Mouse (Mus musculus): Measurements from ENCODE around the gene Hoxa4. TPM values are rescaled to one million over a fixed set of nuclear protein-coding genes. Genes with fewer than 3 reads are reported as not detected.

The Hoxa4 gene
- polyA plus RNA-seq, 1 experiment from 2014 or later, result 3.6 TPM

DNA sequence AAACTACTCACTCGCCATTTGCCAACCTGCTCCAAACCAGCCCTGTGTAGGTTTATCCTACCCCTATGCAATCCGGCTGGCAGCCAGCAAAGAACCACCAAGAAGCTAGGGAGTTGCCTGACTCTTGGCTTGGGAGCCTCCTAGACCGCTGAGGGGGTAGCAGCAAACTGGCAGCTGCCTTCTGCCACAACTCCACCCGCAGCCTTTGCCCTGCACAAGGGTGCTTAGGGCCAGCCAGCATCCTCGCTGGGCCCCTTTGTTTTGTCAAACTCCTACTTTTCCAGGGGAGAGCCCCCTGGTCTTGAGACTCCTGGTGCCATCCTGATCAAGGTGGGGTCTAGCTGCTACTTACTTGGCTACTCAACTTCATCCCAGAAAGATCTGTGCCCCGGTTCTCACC lies 6.9 kb downstream of the Hoxa4 start:
- H3K9ac ChIP-seq (ENCODE audit: low read depth, low read length), result no peak overlapping the region
- 0 out of 2 replicates have a peak, but pooled peaks cover 8% of the 10 kb centered on the region for H3K4me1 ChIP-seq (replicated peaks; ENCODE audit: control insufficient read depth, insufficient read depth, low read length)
- H3K4me2 ChIP-seq (replicated peaks; ENCODE audit: low read depth), result peak overlapping the region; percentile 51
- no peak for TF ChIP-seq CTCF (IDR thresholded peaks at IDR 0.05; ENCODE audit: low read depth)
- 0 out of 2 replicates have a peak, but pooled peaks cover 4% of the 10 kb centered on the region for H3K27me3 ChIP-seq (replicated peaks; ENCODE audit: control insufficient read depth, insufficient read depth, low read length)
- ATAC-seq, result no peak
- H3K27ac ChIP-seq (ENCODE audit: low read depth, low read length), result no peak overlapping the region
- no peak overlapping the region for H3K4me3 ChIP-seq (ENCODE audit: low read depth, low read length)
- no peaks in the 10 kb centered on the region for H3K36me3 ChIP-seq (ENCODE audit: control insufficient read depth, insufficient read depth)
- WGBS, result 39% methylated on average over 6 of the region's 6 CpGs
- no peaks in the 10 kb centered on the region for H3K9me3 ChIP-seq (ENCODE audit: control insufficient read depth)

DNA sequence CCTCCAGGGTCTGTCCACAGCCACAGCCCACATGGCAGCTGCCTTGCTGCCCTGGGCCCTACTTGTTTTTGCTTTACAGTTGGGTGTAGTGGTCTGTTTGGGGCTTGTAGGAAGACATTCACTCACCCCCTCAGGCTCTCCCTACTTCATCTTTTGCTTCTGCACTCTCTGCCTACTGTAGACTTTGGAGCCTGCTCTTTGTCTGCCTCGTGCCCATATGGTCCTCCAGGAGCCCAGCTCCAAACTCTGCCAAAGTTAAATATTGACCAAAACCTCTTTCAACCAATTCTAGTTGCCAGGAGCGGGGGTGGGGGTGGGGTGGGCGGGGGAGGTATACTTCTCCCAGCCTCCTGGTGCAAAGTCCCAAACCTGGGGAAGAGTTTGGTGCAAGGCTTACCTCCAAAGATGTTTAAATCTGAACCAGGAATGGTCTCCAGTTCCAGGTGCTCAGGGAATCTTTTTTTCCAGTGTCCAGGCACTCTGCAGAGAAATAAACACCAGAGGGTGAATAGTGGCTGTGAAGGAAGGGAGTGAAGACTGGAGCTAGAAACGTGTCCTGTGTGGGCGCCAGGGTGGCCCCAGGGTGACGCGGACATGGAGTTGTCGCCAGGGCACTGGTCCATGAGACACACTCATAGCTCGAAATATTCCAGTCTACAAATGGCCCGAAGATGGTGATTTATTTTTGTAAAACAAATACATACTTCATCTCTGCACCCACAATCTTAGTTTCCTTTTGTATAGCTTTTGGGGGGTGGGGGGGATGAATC lies 8.1 kb downstream of the Hoxa4 start:
- WGBS, result 19% methylated on average over 10 of the region's 10 CpGs
- Histone ChIP-seq H3K9me3 (ENCODE audit: control insufficient read depth) (no peaks in the 10 kb centered on the region), H3K4me2 (replicated peaks; ENCODE audit: low read depth) (peak overlapping the region; percentile 51), H3K4me3 (ENCODE audit: low read depth, low read length) (0 out of 2 replicates have a peak overlapping the region, but pooled peaks have one; percentile 13), H3K27me3 (replicated peaks; ENCODE audit: control insufficient read depth, insufficient read depth, low read length) (0 out of 2 replicates have a peak, but pooled peaks cover 9% of the 10 kb centered on the region), H3K27ac (ENCODE audit: low read depth, low read length) (peak overlapping the region; percentile 24; the same call in 1 of the 2 replicates), H3K36me3 (ENCODE audit: control insufficient read depth, insufficient read depth) (no peaks in the 10 kb centered on the region), H3K9ac (ENCODE audit: low read depth, low read length) (no peak overlapping the region), H3K4me1 (replicated peaks; ENCODE audit: control insufficient read depth, insufficient read depth, low read length) (0 out of 2 replicates have a peak, but pooled peaks cover 3% of the 10 kb centered on the region)
- ATAC-seq, result peak; percentile 51
- TF ChIP-seq CTCF (IDR thresholded peaks at IDR 0.05; ENCODE audit: low read depth), result no peak

DNA sequence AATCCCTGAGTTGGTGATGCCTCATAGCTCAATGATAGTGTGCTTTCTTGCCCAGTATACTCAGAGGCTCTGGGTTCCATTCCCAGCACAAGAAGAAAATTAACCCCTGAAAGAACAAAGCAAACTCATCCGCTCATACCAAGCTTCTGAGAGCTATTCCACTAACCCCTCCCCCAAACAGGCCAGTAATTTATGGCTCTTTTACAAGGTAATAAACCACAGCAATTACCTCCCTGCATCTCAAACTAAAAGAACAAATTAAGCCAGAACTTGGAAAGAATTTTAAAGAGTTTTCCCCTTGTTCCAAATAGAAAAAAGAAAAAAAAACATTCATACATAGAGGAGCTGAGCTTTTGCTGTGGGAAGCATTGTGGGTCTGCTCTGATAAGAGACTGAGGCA lies 8.8 kb downstream of the Hoxa4 start:
- 15% methylated on average over 1 of the region's 1 CpGs for WGBS
- no peaks in the 10 kb centered on the region for H3K9me3 ChIP-seq (ENCODE audit: control insufficient read depth)
- TF ChIP-seq CTCF (IDR thresholded peaks at IDR 0.05; ENCODE audit: low read depth), result no peak
- H3K9ac ChIP-seq (ENCODE audit: low read depth, low read length), result no peak overlapping the region
- ATAC-seq, result no peak
- H3K27me3 ChIP-seq (replicated peaks; ENCODE audit: control insufficient read depth, insufficient read depth, low read length), result peaks cover 11% of the 10 kb centered on the region; the same call in 1 of the 2 replicates
- H3K4me1 ChIP-seq (replicated peaks; ENCODE audit: control insufficient read depth, insufficient read depth, low read length), result 0 out of 2 replicates have a peak, but pooled peaks cover 3% of the 10 kb centered on the region
- H3K4me3 ChIP-seq (ENCODE audit: low read depth, low read length), result 0 out of 2 replicates have a peak overlapping the region, but pooled peaks have one; percentile 13
- no peak overlapping the region for H3K27ac ChIP-seq (ENCODE audit: low read depth, low read length)
- H3K4me2 ChIP-seq (replicated peaks; ENCODE audit: low read depth), result 0 out of 2 replicates have a peak overlapping the region, but pooled peaks have one; percentile 51
- no peaks in the 10 kb centered on the region for H3K36me3 ChIP-seq (ENCODE audit: control insufficient read depth, insufficient read depth)

DNA sequence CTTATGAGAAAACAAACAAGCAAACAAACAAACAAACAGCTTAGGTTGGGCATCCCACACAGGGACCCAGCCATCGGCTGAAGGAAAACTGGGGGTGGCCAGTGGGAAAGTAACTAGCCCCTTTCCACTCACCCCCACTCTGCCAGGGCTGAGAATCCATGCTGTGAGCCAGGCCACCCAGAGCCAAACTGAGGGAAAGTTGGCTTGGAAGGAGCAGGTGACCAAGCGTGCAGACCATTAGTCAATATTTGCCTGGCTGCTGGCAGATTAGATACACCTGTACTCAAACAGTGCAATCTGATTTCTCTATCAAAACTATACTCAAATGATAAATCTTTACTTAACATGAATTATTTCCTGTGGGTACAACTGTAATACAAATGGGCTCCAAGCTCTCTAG lies 9.5 kb downstream of the Hoxa4 start:
- no peak overlapping the region for H3K4me2 ChIP-seq (replicated peaks; ENCODE audit: low read depth)
- no peak overlapping the region for H3K27ac ChIP-seq (ENCODE audit: low read depth, low read length)
- no peak overlapping the region for H3K4me3 ChIP-seq (ENCODE audit: low read depth, low read length)
- no peak for ATAC-seq
- 36% methylated on average over 2 of the region's 2 CpGs for WGBS
- no peaks in the 10 kb centered on the region for H3K9me3 ChIP-seq (ENCODE audit: control insufficient read depth)
- H3K4me1 ChIP-seq (replicated peaks; ENCODE audit: control insufficient read depth, insufficient read depth, low read length), result 0 out of 2 replicates have a peak, but pooled peaks cover 3% of the 10 kb centered on the region
- no peak overlapping the region for H3K9ac ChIP-seq (ENCODE audit: low read depth, low read length)
- H3K27me3 ChIP-seq (replicated peaks; ENCODE audit: control insufficient read depth, insufficient read depth, low read length), result peaks cover 16% of the 10 kb centered on the region; the same call in 1 of the 2 replicates
- no peaks in the 10 kb centered on the region for H3K36me3 ChIP-seq (ENCODE audit: control insufficient read depth, insufficient read depth)
- TF ChIP-seq CTCF (IDR thresholded peaks at IDR 0.05; ENCODE audit: low read depth), result no peak

DNA sequence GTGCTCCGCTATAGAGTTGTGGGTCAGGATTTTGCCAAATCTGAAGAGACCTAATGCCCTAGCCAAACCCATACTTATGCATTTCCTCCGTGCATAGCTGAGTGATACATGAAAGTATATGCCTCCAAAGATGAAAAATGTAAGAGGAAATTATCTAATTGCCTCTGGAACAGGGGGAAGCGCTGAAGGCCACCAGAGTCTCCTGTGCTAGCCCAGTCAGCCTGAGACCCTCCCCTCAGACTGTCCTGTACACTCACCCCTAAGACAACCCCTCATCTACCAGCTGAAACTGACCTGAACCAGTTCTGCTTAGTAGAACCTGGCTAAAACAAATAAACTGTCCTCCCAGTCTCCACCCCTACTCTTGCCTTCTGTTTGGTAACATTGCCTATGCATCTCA lies 10.8 kb downstream of the Hoxa4 start:
- Histone ChIP-seq H3K9me3 (ENCODE audit: control insufficient read depth) (no peaks in the 10 kb centered on the region), H3K27ac (ENCODE audit: low read depth, low read length) (0 out of 2 replicates have a peak overlapping the region, but pooled peaks have one; percentile 58), H3K4me3 (ENCODE audit: low read depth, low read length) (peak overlapping the region; percentile 61; the same call in 1 of the 2 replicates), H3K9ac (ENCODE audit: low read depth, low read length) (no peak overlapping the region), H3K36me3 (ENCODE audit: control insufficient read depth, insufficient read depth) (no peaks in the 10 kb centered on the region), H3K27me3 (replicated peaks; ENCODE audit: control insufficient read depth, insufficient read depth, low read length) (peaks cover 12% of the 10 kb centered on the region; the same call in 1 of the 2 replicates), H3K4me1 (replicated peaks; ENCODE audit: control insufficient read depth, insufficient read depth, low read length) (0 out of 2 replicates have a peak, but pooled peaks cover 3% of the 10 kb centered on the region), H3K4me2 (replicated peaks; ENCODE audit: low read depth) (peak overlapping the region; percentile 76)
- TF ChIP-seq CTCF (IDR thresholded peaks at IDR 0.05; ENCODE audit: low read depth), result no peak
- no peak for ATAC-seq
- WGBS, result 58% methylated on average over 3 of the region's 3 CpGs

DNA sequence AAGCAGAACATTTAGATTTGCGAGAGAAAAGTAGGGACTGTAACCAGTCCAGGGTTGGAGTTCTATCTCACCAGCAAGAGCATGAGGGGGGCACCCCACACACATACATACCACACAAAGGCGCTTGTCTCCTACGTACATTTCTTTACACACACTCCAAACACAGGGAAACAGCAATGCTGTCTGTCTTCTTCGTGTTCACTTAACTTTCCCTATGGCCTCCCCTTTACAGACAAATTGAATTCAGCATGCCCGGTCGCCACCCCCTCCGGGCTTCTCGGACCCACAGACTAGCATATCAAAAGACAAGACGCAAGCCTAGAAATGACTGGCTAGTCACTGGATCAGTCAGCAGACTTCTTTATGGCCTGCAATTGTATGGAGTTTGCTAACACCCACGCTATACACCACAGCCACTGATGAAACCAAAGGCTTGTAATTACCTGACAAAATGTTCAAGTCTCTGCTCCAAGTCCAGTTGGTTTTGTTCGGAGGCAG lies 11.3 kb downstream of the Hoxa4 start:
- ATAC-seq, result no peak
- Histone ChIP-seq H3K27ac (ENCODE audit: low read depth, low read length) (peak overlapping the region; percentile 58; the same call in 1 of the 2 replicates), H3K36me3 (ENCODE audit: control insufficient read depth, insufficient read depth) (no peaks in the 10 kb centered on the region), H3K4me1 (replicated peaks; ENCODE audit: control insufficient read depth, insufficient read depth, low read length) (0 out of 2 replicates have a peak, but pooled peaks cover 3% of the 10 kb centered on the region), H3K4me2 (replicated peaks; ENCODE audit: low read depth) (peak overlapping the region; percentile 76), H3K27me3 (replicated peaks; ENCODE audit: control insufficient read depth, insufficient read depth, low read length) (peaks cover 12% of the 10 kb centered on the region; the same call in 1 of the 2 replicates), H3K9ac (ENCODE audit: low read depth, low read length) (peak overlapping the region; percentile 61; the same call in 1 of the 2 replicates), H3K9me3 (ENCODE audit: control insufficient read depth) (no peaks in the 10 kb centered on the region), H3K4me3 (ENCODE audit: low read depth, low read length) (peak overlapping the region; percentile 61)
- WGBS, result 54% methylated on average over 11 of the region's 11 CpGs
- no peak for TF ChIP-seq CTCF (IDR thresholded peaks at IDR 0.05; ENCODE audit: low read depth)

Measured in intestine, postnatal 0 days (tissue).